Mouse (Mus musculus) spleen, adult 2 months (tissue): Measurements from ENCODE around the gene Adgrf1.

Source experiments
- CTCF ChIP-seq: fragments of 200-500 bp; IDR thresholded peaks from 2 replicates; pipeline ENCODE4 v1.5.1; 2011; ENCODE audit warnings: mild to moderate bottlenecking, inconsistent platforms; ENCODE audit not compliant: insufficient read depth, insufficient read length, insufficient replicate concordance; ENCODE audit errors: extremely low read depth
- POLR2A ChIP-seq: fragments of 200-500 bp; IDR thresholded peaks from 2 replicates; pipeline ENCODE4 v1.6.1; 2011; ENCODE audit warnings: low read depth, low read length, inconsistent platforms

DNA sequence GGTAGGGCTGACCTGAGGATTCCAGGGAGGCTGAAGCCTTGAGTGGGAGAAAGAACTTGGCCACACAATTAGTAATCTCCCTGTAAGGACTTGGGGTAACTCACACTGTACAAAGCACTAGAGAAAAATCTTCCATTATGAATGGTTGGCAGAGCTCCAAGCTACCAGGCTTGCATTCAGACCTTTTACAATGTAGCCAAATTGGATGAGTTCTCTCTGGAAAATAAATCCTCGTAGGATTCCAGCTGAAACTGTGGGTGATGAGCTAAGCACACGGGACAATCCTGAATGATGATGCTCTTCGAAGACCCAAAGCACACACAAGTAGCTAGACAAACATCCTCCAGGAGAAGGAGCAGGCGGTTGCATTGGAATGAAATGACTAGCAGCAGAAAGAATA lies 7.1 kb downstream of the Adgrf1 start:
- no peak for TF ChIP-seq CTCF
- TF ChIP-seq POLR2A, result no peak
